ENCODE assay signal across 8 mouse cellular contexts in the genomic region with DNA sequence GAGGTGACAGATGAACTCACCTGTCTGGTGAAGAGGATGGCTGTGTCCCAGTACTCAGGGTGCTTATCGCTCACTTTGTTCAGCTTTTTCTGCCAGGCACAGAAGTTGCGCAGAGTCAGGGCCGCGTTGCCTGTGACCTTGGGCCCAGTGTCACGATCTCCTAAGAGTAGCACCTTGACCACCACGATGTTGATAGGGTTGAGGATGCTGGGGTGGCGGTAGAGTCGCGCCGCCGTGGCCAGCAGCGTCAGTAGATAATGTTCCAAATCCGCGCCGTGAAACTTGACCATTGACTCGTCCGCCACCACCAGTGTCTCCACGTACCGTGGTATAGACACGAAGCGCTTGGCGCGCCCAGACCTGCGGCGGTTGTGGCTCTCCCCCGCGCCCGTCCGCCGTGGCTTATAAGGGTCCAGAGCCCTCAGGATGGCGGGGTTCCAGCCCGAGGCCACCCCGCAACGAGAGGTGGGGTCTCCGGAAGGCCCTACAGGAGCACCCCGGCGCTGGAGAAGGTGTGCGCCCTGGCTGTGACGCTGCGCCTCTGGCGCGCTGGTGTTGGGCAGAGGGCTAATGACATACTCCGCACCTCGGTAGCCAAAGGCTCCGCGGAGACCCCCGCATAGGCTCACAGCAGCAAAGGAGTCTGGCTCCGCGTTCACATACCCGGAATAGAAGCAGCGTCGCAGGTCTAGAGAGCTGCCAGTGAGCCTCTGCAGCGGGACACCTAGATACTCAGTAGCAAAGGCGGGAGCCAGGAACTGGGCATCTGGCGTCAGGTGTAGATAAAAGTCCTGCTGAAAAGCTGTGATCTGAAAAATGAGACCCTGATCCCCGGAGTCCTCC. TPM values are rescaled to one million over a fixed set of nuclear protein-coding genes. Genes with fewer than 3 reads are reported as not detected.
A peak's percentile ranks its signal among the peaks of the same experiment; 100 is the strongest.
DNase-seq lines count a peak whose midpoint lies in the region; ATAC-seq and TF ChIP-seq lines count a peak whose summit lies in the region.

No protein-coding gene starts in this region.

- 3% methylated on average over 56 of the region's 56 CpGs for WGBS in lung, embryonic 15.5 days
- whole genome bisulfite sequencing in forebrain, embryonic 14.5 days, result 5% methylated on average over 56 of the region's 56 CpGs
- 4% methylated on average over 56 of the region's 56 CpGs for WGBS in limb, embryonic 10.5 days
- 5% methylated on average over 56 of the region's 56 CpGs for WGBS in small intestine, adult 2 months

- H3K27me3 ChIP-seq in lung, embryonic 15.5 days, result peaks cover 49% of the 10 kb centered on the region
- H3K27me3 ChIP-seq in forebrain, embryonic 14.5 days (replicated peaks; ENCODE audit: control insufficient read depth, insufficient read depth, low read length), result peaks cover 28% of the 10 kb centered on the region; the same call in 1 of the 2 replicates
- peaks cover 42% of the 10 kb centered on the region for H3K27me3 ChIP-seq in limb, embryonic 10.5 days (ENCODE audit: low read depth, poor library complexity, severe bottlenecking)
- H3K27me3 ChIP-seq in small intestine, adult 2 months (ENCODE audit: control insufficient read depth, insufficient read depth, low read length), result no peaks in the 10 kb centered on the region

- TF ChIP-seq POLR2A in small intestine, adult 2 months (IDR thresholded peaks at IDR 0.05; ENCODE audit: low read depth, low read length), result no peak

- peaks cover 29% of the 10 kb centered on the region for H3K4me1 ChIP-seq in lung, embryonic 15.5 days
- H3K4me1 ChIP-seq in forebrain, embryonic 14.5 days (ENCODE audit: control insufficient read depth, insufficient read depth, low read length), result no peaks in the 10 kb centered on the region; the same call in 1 of the 2 replicates
- H3K4me1 ChIP-seq in limb, embryonic 10.5 days, result peaks cover 37% of the 10 kb centered on the region
- peaks cover 11% of the 10 kb centered on the region for H3K4me1 ChIP-seq in small intestine, adult 2 months (ENCODE audit: control insufficient read depth, insufficient read depth, insufficient read length, low read length)

- H3K27ac ChIP-seq in lung, embryonic 15.5 days, result no peak overlapping the region
- no peak overlapping the region for H3K27ac ChIP-seq in forebrain, embryonic 14.5 days (ENCODE audit: low read depth, low read length)
- H3K27ac ChIP-seq in limb, embryonic 10.5 days, result peak overlapping the region; percentile 79
- H3K27ac ChIP-seq in small intestine, adult 2 months (ENCODE audit: insufficient read depth, low read depth, low read length), result 0 out of 2 replicates have a peak overlapping the region, but pooled peaks have one; percentile 13

- H3K9ac ChIP-seq in lung, embryonic 15.5 days, result peak overlapping the region; percentile 43
- H3K9ac ChIP-seq in forebrain, embryonic 14.5 days (ENCODE audit: low read length), result peak overlapping the region; percentile 54

- no peak for DNase-seq in lung, postnatal 14 days
- DNase-seq in forebrain, embryonic 14.5 days (ENCODE audit: low spot score), result no peak
- no peak for DNase-seq in limb, embryonic 10.5 days (ENCODE audit: low spot score)
- no peak for DNase-seq in right cerebral cortex, postnatal 10 days (ENCODE audit: low spot score in 2 of 2)
- DNase-seq in spleen, postnatal 10 days (ENCODE audit: low spot score in 2 of 2), result no peak
- no peak for DNase-seq in ovary, postnatal 14 days (ENCODE audit: low spot score)

- H3K9me3 ChIP-seq in lung, embryonic 15.5 days, result no peaks in the 10 kb centered on the region
- no peaks in the 10 kb centered on the region for H3K9me3 ChIP-seq in forebrain, embryonic 14.5 days (replicated peaks; ENCODE audit: control insufficient read depth, low read length)
- no peaks in the 10 kb centered on the region for H3K9me3 ChIP-seq in limb, embryonic 10.5 days (replicated peaks)

- peak overlapping the region; percentile 46 for H3K4me3 ChIP-seq in lung, embryonic 15.5 days
- peak overlapping the region; percentile 46 for H3K4me3 ChIP-seq in forebrain, embryonic 14.5 days (ENCODE audit: low read depth, low read length)
- H3K4me3 ChIP-seq in limb, embryonic 10.5 days, result peak overlapping the region; percentile 72
- peak overlapping the region; percentile 66 for H3K4me3 ChIP-seq in small intestine, adult 2 months (ENCODE audit: low read depth, low read length)

- ATAC-seq in lung, embryonic 15.5 days (ENCODE audit: borderline replicate concordance, extremely low read depth, low FRiP score, low TSS enrichment), result no peak
- ATAC-seq in forebrain, embryonic 14.5 days, result peak; percentile 27; the same call in 1 of the 2 replicates

- H3K36me3 ChIP-seq in lung, embryonic 15.5 days, result no peaks in the 10 kb centered on the region
- no peaks in the 10 kb centered on the region for H3K36me3 ChIP-seq in forebrain, embryonic 14.5 days (ENCODE audit: control insufficient read depth, insufficient read depth, low read length)
- no peaks in the 10 kb centered on the region for H3K36me3 ChIP-seq in limb, embryonic 10.5 days
- H3K36me3 ChIP-seq in small intestine, adult 2 months (ENCODE audit: control insufficient read depth, insufficient read depth, low read length), result no peaks in the 10 kb centered on the region

- peak overlapping the region; percentile 89 for H3K4me2 ChIP-seq in lung, embryonic 15.5 days
- peak overlapping the region; percentile 97 for H3K4me2 ChIP-seq in forebrain, embryonic 14.5 days (ENCODE audit: low read length)

- no peak for TF ChIP-seq CTCF in small intestine, adult 2 months (IDR thresholded peaks at IDR 0.05; ENCODE audit: extremely low read depth, insufficient read length, insufficient replicate concordance, low read depth, low read length)

RNA-seq across cellular contexts. Expression of gene Adamts15, which starts 0.8 kb away (rescaled TPM):
- polyA plus RNA-seq in lung, embryonic 15.5 days (2015; fragmentation: Nextera tagmentation; extraction: Ambion mirVana), result 5.8 and 6.8 TPM in 2 replicates
- 2.4 and 2.8 TPM in 2 replicates for polyA plus RNA-seq in forebrain, embryonic 14.5 days (2014; fragmentation: Nextera tagmentation; extraction: Ambion mirVana)
- polyA plus RNA-seq in limb, embryonic 10.5 days (2016; fragmentation: Nextera tagmentation; extraction: Ambion mirVana), result 4.0 and 8.5 TPM in 2 replicates
- 4.0 and 4.6 TPM in 2 replicates for polyA plus RNA-seq in small intestine, adult 2 months (2012; rRNA removed)

RNA-seq across cellular contexts. Expression of gene Adamts8, which starts 20.9 kb away (rescaled TPM):
- 3.6 and 5.8 TPM in 2 replicates for polyA plus RNA-seq in lung, embryonic 15.5 days (2015; fragmentation: Nextera tagmentation; extraction: Ambion mirVana)
- polyA plus RNA-seq in forebrain, embryonic 14.5 days (2014; fragmentation: Nextera tagmentation; extraction: Ambion mirVana), result 0.72 and 0.95 TPM in 2 replicates
- polyA plus RNA-seq in limb, embryonic 10.5 days (2016; fragmentation: Nextera tagmentation; extraction: Ambion mirVana), result 0.06 and 0.29 TPM in 2 replicates
- 0.74 and 1.4 TPM in 2 replicates for polyA plus RNA-seq in small intestine, adult 2 months (2012; rRNA removed)

Comparison
In these comparisons a context has a peak if more than half of its experiments do, and no peak if none do; other contexts are left out.
1. H3K27ac ChIP-seq: peak in limb, embryonic 10.5 days (single experiment) and small intestine, adult 2 months (single experiment); none in lung, embryonic 15.5 days (single experiment) and forebrain, embryonic 14.5 days (single experiment).
2. Peak in every context shown above with its lines, with median percentiles within 50 percentile points of each other: H3K4me3 ChIP-seq.